ENCODE assay signal across 22 mouse cellular contexts in genomic region chr1:189313750-189314149, GRCm38 (mm10).
DNase-seq lines count a peak whose midpoint lies in the region; ATAC-seq lines count a peak whose summit lies in the region.
"Had no signal": no experiment of that assay in that cellular context is flagged by ENCODE, and none has a peak within 500 bp of the region (broad histone marks: within the 10 kb centered on the region; RNA-seq: fewer than 3 reads in every experiment).

No protein-coding gene starts in this region.

- no peak overlapping the region for H3K27ac ChIP-seq in heart, embryonic 12.5 days (ENCODE audit: poor library complexity, severe bottlenecking)
- 0 out of 2 replicates have a peak overlapping the region, but pooled peaks have one; percentile 25 for H3K27ac ChIP-seq in midbrain, embryonic 15.5 days
- H3K27ac ChIP-seq in midbrain, embryonic 11.5 days (ENCODE audit: low read depth, low read length), result no peak overlapping the region
- H3K27ac ChIP-seq: forebrain, embryonic 10.5 days; forebrain, embryonic 13.5 days; hindbrain, embryonic 12.5 days; hindbrain, embryonic 15.5 days had no signal

- no peaks in the 10 kb centered on the region for H3K36me3 ChIP-seq in heart, embryonic 12.5 days
- H3K36me3 ChIP-seq in midbrain, embryonic 15.5 days (replicated peaks), result no peaks in the 10 kb centered on the region
- H3K36me3 ChIP-seq in midbrain, embryonic 11.5 days (ENCODE audit: control insufficient read depth, insufficient read depth, low read length), result no peaks in the 10 kb centered on the region
- H3K36me3 ChIP-seq: forebrain, embryonic 10.5 days; hindbrain, embryonic 12.5 days; hindbrain, embryonic 15.5 days had no signal

- H3K4me3 ChIP-seq in heart, embryonic 12.5 days, result no peak overlapping the region
- no peak overlapping the region for H3K4me3 ChIP-seq in midbrain, embryonic 15.5 days
- H3K4me3 ChIP-seq in midbrain, embryonic 11.5 days (ENCODE audit: low read depth, low read length), result no peak overlapping the region
- H3K4me3 ChIP-seq: forebrain, embryonic 10.5 days; forebrain, embryonic 13.5 days; hindbrain, embryonic 12.5 days; hindbrain, embryonic 15.5 days had no signal

- 38% methylated on average over 7 of the region's 7 CpGs for WGBS in heart, embryonic 12.5 days
- WGBS in midbrain, embryonic 15.5 days, result 64% methylated on average over 7 of the region's 7 CpGs
- WGBS in midbrain, embryonic 11.5 days, result 77% methylated on average over 7 of the region's 7 CpGs

- no peaks in the 10 kb centered on the region for H3K9me3 ChIP-seq in heart, embryonic 12.5 days (replicated peaks)
- no peaks in the 10 kb centered on the region for H3K9me3 ChIP-seq in midbrain, embryonic 15.5 days
- H3K9me3 ChIP-seq in midbrain, embryonic 11.5 days (ENCODE audit: control insufficient read depth, low read length), result no peaks in the 10 kb centered on the region
- H3K9me3 ChIP-seq: forebrain, embryonic 10.5 days; forebrain, embryonic 13.5 days; hindbrain, embryonic 12.5 days; hindbrain, embryonic 15.5 days had no signal

- 0 out of 2 replicates have a peak overlapping the region, but pooled peaks have one; percentile 18 for H3K4me2 ChIP-seq in heart, embryonic 12.5 days
- no peak overlapping the region for H3K4me2 ChIP-seq in midbrain, embryonic 15.5 days
- no peak overlapping the region for H3K4me2 ChIP-seq in midbrain, embryonic 11.5 days
- H3K4me2 ChIP-seq: forebrain, embryonic 13.5 days; hindbrain, embryonic 12.5 days; hindbrain, embryonic 15.5 days had no signal

- H3K9ac ChIP-seq in heart, embryonic 12.5 days, result no peak overlapping the region
- H3K9ac ChIP-seq in midbrain, embryonic 15.5 days, result no peak overlapping the region
- no peak overlapping the region for H3K9ac ChIP-seq in midbrain, embryonic 11.5 days (ENCODE audit: low read length)
- H3K9ac ChIP-seq: forebrain, embryonic 13.5 days; hindbrain, embryonic 12.5 days; hindbrain, embryonic 15.5 days had no signal

- ATAC-seq in heart, embryonic 12.5 days (ENCODE audit: insufficient number of reproducible peaks, low FRiP score), result no peak
- no peak for ATAC-seq in midbrain, embryonic 15.5 days (replicated peaks)
- no peak for ATAC-seq in midbrain, embryonic 11.5 days (ENCODE audit: low FRiP score)
- ATAC-seq: activated CD4-positive, CD25-positive, alpha-beta regulatory T cell, adult 4 months; CD4-positive, CD25-positive, alpha-beta regulatory T cell, adult 4 months; forebrain, embryonic 13.5 days; forebrain, embryonic 16.5 days; intestine, postnatal 0 days had no signal

- no peaks in the 10 kb centered on the region for H3K27me3 ChIP-seq in heart, embryonic 12.5 days (replicated peaks)
- no peaks in the 10 kb centered on the region for H3K27me3 ChIP-seq in midbrain, embryonic 15.5 days (replicated peaks)
- no peaks in the 10 kb centered on the region for H3K27me3 ChIP-seq in midbrain, embryonic 11.5 days (ENCODE audit: control insufficient read depth, insufficient read depth, low read length)
- H3K27me3 ChIP-seq: forebrain, embryonic 13.5 days; hindbrain, embryonic 12.5 days; hindbrain, embryonic 15.5 days had no signal

- H3K4me1 ChIP-seq in heart, embryonic 12.5 days (replicated peaks), result peaks cover 20% of the 10 kb centered on the region
- H3K4me1 ChIP-seq in midbrain, embryonic 15.5 days, result peaks cover 8% of the 10 kb centered on the region; the same call in 1 of the 2 replicates
- H3K4me1 ChIP-seq in midbrain, embryonic 11.5 days (ENCODE audit: control insufficient read depth, insufficient read depth, low read length), result no peaks in the 10 kb centered on the region
- H3K4me1 ChIP-seq: forebrain, embryonic 13.5 days; hindbrain, embryonic 12.5 days had no signal

- no peak for DNase-seq in heart, adult 8-10 months (ENCODE audit: low spot score)
- no peak for DNase-seq in midbrain, embryonic 11.5 days (ENCODE audit: low spot score, missing footprints)
- DNase-seq in brain, adult 2 months (ENCODE audit: low read depth, low spot score), result peak; percentile 50
- DNase-seq in layer of hippocampus, postnatal 36 days, result no peak
- DNase-seq: adrenal gland, adult 8-10 months; adrenal gland, postnatal 25 days; cerebellum, adult 18-20 months; cerebellum, adult 9-10 months; cerebellum, postnatal 14 days; gastrocnemius, postnatal 25 days; heart, adult 18-20 months; heart, postnatal 10 days had no signal
